Mouse (Mus musculus): ENCODE data around the gene Mrpl1. TPM values are rescaled to one million over a fixed set of nuclear protein-coding genes. Genes with fewer than 3 reads are reported as not detected.

Mrpl1 gene
- polyA plus RNA-seq, 1 experiment from 2014 or later = 19.6 TPM

- Histone ChIP-seq H3K4me3 (no peak overlapping the region), H3K4me2 (peak overlapping the region; percentile 35; the same call in 1 of the 2 replicates), H3K4me1 (no peaks in the 10 kb centered on the region), H3K27me3 (no peaks in the 10 kb centered on the region), H3K9ac (no peak overlapping the region), H3K36me3 (no peaks in the 10 kb centered on the region), H3K9me3 (no peaks in the 10 kb centered on the region), H3K27ac (no peak overlapping the region)
- no peak for ATAC-seq (ENCODE audit: borderline replicate concordance, extremely low read depth, low FRiP score, low TSS enrichment)
- WGBS = 46% methylated on average over 11 of the region's 11 CpGs
These were observed 32.4 kb upstream of the Mrpl1 start for GRCm38 (mm10) chr5:96176879-96177358.

GRCm38 (mm10) chr5:96183211-96183610 is 26.1 kb upstream of the Mrpl1 start:
- Histone ChIP-seq H3K9me3 (no peaks in the 10 kb centered on the region), H3K27ac (no peak overlapping the region), H3K4me2 (no peak overlapping the region), H3K27me3 (no peaks in the 10 kb centered on the region), H3K36me3 (no peaks in the 10 kb centered on the region), H3K9ac (no peak overlapping the region), H3K4me3 (no peak overlapping the region), H3K4me1 (no peaks in the 10 kb centered on the region)
- ATAC-seq (ENCODE audit: borderline replicate concordance, extremely low read depth, low FRiP score, low TSS enrichment) = no peak
- 76% methylated on average over 2 of the region's 2 CpGs for WGBS

DNA sequence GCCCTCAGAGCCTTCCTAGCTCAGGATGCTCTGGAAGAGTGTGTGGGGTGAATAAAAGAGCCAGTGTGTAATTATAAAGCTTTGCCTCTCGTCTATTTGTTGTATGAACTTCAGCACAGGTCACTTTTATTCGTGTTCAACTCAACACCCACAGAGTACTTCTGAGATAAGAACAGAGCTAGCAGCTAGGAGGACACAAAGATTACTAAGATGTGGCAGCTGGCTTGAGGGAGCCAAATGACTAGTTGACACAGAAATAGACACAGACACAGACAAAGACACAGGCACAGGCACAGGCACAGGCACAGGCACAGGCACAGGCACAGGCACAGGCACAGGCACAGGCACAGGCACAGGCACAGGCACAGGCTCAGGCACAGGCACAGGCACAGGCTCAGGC is 25.3 kb upstream of the Mrpl1 start:
- Histone ChIP-seq H3K27me3 (no peaks in the 10 kb centered on the region), H3K4me2 (no peak overlapping the region), H3K4me1 (no peaks in the 10 kb centered on the region), H3K36me3 (no peaks in the 10 kb centered on the region), H3K4me3 (no peak overlapping the region), H3K9me3 (no peaks in the 10 kb centered on the region), H3K9ac (no peak overlapping the region), H3K27ac (no peak overlapping the region)
- ATAC-seq (ENCODE audit: borderline replicate concordance, extremely low read depth, low FRiP score, low TSS enrichment) = no peak
- 32% methylated on average over 2 of the region's 2 CpGs for whole genome bisulfite sequencing

DNA sequence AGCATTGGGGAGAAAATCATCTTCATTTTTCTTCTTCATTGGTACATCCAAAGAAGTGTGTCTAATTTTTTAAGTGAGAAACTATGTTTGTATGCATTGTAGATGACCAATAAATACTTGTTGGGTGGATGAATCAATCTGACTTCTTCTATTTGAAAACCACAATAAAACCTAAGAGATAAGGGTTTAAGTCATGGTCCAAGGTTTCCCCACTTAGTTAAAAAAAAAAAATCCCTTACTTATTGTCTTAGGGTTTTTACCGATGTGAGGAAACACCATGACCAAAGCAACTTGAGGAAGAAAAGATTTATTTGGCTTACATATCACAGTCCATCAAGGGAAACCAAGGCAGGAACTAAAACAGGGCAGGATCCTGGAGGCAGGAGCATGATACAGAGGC is 19.5 kb upstream of the Mrpl1 start:
- H3K27me3 ChIP-seq = no peaks in the 10 kb centered on the region
- no peak for ATAC-seq (ENCODE audit: borderline replicate concordance, extremely low read depth, low FRiP score, low TSS enrichment)
- H3K9me3 ChIP-seq = no peaks in the 10 kb centered on the region
- H3K27ac ChIP-seq = no peak overlapping the region
- no peak overlapping the region for H3K4me3 ChIP-seq
- 89% methylated on average over 1 of the region's 1 CpGs for WGBS
- no peaks in the 10 kb centered on the region for H3K4me1 ChIP-seq
- no peaks in the 10 kb centered on the region for H3K36me3 ChIP-seq
- no peak overlapping the region for H3K4me2 ChIP-seq
- H3K9ac ChIP-seq = no peak overlapping the region

DNA sequence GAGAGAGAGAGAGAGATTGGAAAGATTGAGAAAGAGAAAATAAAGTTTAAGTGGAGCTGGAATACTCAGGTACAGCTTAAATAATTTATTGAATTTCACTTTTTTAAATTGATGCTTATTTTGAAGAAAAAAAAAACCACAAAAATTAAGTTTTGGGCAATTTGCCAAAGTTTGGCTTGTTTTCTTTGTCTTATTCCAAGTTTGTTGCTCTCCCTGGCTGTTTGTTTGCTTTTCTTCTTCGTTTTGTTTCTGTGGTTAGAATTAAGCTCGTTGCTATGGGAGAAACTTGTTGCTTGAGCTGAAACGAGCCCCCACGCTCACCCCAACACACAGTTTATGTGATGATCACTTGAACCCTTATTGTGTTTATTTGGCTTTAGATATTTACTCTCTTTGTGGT is 18.0 kb upstream of the Mrpl1 start:
- H3K9ac ChIP-seq = no peak overlapping the region
- H3K27ac ChIP-seq = no peak overlapping the region
- ATAC-seq (ENCODE audit: borderline replicate concordance, extremely low read depth, low FRiP score, low TSS enrichment) = no peak
- H3K36me3 ChIP-seq = no peaks in the 10 kb centered on the region
- H3K4me1 ChIP-seq = no peaks in the 10 kb centered on the region
- H3K27me3 ChIP-seq = no peaks in the 10 kb centered on the region
- WGBS = 33% methylated on average over 4 of the region's 4 CpGs
- H3K9me3 ChIP-seq = no peaks in the 10 kb centered on the region
- H3K4me2 ChIP-seq = no peak overlapping the region
- no peak overlapping the region for H3K4me3 ChIP-seq

GRCm38 (mm10) chr5:96196547-96197052 is 12.7 kb upstream of the Mrpl1 start:
- Histone ChIP-seq H3K27me3 (no peaks in the 10 kb centered on the region), H3K4me1 (no peaks in the 10 kb centered on the region), H3K9ac (no peak overlapping the region), H3K4me3 (no peak overlapping the region), H3K36me3 (no peaks in the 10 kb centered on the region), H3K4me2 (no peak overlapping the region), H3K27ac (no peak overlapping the region), H3K9me3 (no peaks in the 10 kb centered on the region)
- 46% methylated on average over 2 of the region's 2 CpGs for WGBS
- ATAC-seq (ENCODE audit: borderline replicate concordance, extremely low read depth, low FRiP score, low TSS enrichment) = no peak

DNA sequence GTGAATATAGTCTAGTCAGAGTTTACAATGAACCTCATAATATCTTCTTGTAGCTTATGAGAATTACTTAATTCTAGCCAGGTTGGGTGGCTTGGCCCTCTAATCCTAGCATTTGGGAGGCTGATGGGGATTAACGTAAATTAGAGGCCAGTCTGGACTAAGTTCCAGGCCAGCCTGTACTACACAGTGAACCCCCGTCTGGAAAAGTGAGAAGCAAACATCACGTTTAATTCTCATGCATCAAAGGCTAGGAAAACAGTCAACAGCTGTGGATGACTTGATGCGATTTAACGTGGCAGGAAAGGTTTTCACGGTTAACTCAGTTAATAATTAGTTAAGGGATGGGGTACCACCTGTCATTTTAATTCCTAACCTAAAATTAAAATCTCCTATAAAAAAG is 11.0 kb upstream of the Mrpl1 start:
- no peaks in the 10 kb centered on the region for H3K27me3 ChIP-seq
- no peak overlapping the region for H3K4me2 ChIP-seq
- no peak for ATAC-seq (ENCODE audit: borderline replicate concordance, extremely low read depth, low FRiP score, low TSS enrichment)
- 66% methylated on average over 6 of the region's 6 CpGs for WGBS
- no peaks in the 10 kb centered on the region for H3K9me3 ChIP-seq
- no peak overlapping the region for H3K9ac ChIP-seq
- H3K4me1 ChIP-seq = no peaks in the 10 kb centered on the region
- H3K27ac ChIP-seq = no peak overlapping the region
- no peaks in the 10 kb centered on the region for H3K36me3 ChIP-seq
- H3K4me3 ChIP-seq = no peak overlapping the region

DNA sequence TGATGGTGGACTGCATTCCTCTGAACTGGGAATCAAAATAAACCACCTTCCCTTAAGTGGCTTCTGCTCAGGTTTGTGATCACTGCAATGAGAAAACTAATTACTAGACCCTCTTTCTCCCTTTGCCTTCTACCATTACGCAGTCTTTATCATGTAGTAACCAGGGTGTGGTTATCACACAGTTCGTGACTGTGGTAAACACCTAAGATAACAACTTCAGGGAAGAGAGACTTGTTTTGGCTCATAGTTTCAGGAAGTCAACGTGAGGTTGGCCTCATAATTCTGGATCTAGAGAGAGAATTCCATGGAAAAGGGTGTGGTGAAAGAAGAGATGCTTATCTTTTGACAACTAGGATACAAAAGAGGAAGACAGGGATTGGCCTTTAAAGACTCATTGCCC is 9.0 kb upstream of the Mrpl1 start:
- WGBS = 64% methylated on average over 3 of the region's 3 CpGs

GRCm38 (mm10) chr5:96201462-96202154 is 7.7 kb upstream of the Mrpl1 start:
- H3K9me3 ChIP-seq = no peaks in the 10 kb centered on the region
- no peaks in the 10 kb centered on the region for H3K27me3 ChIP-seq
- ATAC-seq (ENCODE audit: borderline replicate concordance, extremely low read depth, low FRiP score, low TSS enrichment) = no peak
- H3K36me3 ChIP-seq = no peaks in the 10 kb centered on the region
- no peak overlapping the region for H3K4me2 ChIP-seq
- H3K4me1 ChIP-seq = peaks cover 6% of the 10 kb centered on the region; the same call in 1 of the 2 replicates
- WGBS = 56% methylated on average over 10 of the region's 10 CpGs
- no peak overlapping the region for H3K4me3 ChIP-seq
- H3K27ac ChIP-seq = no peak overlapping the region
- no peak overlapping the region for H3K9ac ChIP-seq

More for the DNA sequence above, 9.0 kb upstream of the Mrpl1 start:
- Histone ChIP-seq H3K9me3 (no peaks in the 10 kb centered on the region), H3K27ac (no peak overlapping the region), H3K27me3 (no peaks in the 10 kb centered on the region), H3K9ac (no peak overlapping the region), H3K4me2 (no peak overlapping the region), H3K36me3 (no peaks in the 10 kb centered on the region), H3K4me1 (no peaks in the 10 kb centered on the region), H3K4me3 (no peak overlapping the region)
- ATAC-seq (ENCODE audit: borderline replicate concordance, extremely low read depth, low FRiP score, low TSS enrichment) = no peak

- Histone ChIP-seq H3K4me3 (no peak overlapping the region), H3K36me3 (no peaks in the 10 kb centered on the region), H3K27ac (peak overlapping the region; percentile 64), H3K4me1 (peaks cover 29% of the 10 kb centered on the region), H3K9me3 (no peaks in the 10 kb centered on the region), H3K4me2 (no peak overlapping the region), H3K9ac (no peak overlapping the region), H3K27me3 (no peaks in the 10 kb centered on the region)
- WGBS = 12% methylated on average over 2 of the region's 2 CpGs
- peak; percentile 25; the same call in 1 of the 2 replicates for ATAC-seq (ENCODE audit: borderline replicate concordance, extremely low read depth, low FRiP score, low TSS enrichment)
These were observed 2.4 kb upstream of the Mrpl1 start for GRCm38 (mm10) chr5:96206897-96207296.

GRCm38 (mm10) chr5:96207531-96207930 is 1.8 kb upstream of the Mrpl1 start:
- no peaks in the 10 kb centered on the region for H3K36me3 ChIP-seq
- no peak for ATAC-seq (ENCODE audit: borderline replicate concordance, extremely low read depth, low FRiP score, low TSS enrichment)
- peaks cover 29% of the 10 kb centered on the region for H3K4me1 ChIP-seq
- no peaks in the 10 kb centered on the region for H3K27me3 ChIP-seq
- H3K27ac ChIP-seq = 0 out of 2 replicates have a peak overlapping the region, but pooled peaks have one; percentile 7
- H3K9ac ChIP-seq = no peak overlapping the region
- no peaks in the 10 kb centered on the region for H3K9me3 ChIP-seq
- H3K4me3 ChIP-seq = no peak overlapping the region
- no peak overlapping the region for H3K4me2 ChIP-seq
- WGBS = 87% methylated on average over 2 of the region's 2 CpGs

DNA sequence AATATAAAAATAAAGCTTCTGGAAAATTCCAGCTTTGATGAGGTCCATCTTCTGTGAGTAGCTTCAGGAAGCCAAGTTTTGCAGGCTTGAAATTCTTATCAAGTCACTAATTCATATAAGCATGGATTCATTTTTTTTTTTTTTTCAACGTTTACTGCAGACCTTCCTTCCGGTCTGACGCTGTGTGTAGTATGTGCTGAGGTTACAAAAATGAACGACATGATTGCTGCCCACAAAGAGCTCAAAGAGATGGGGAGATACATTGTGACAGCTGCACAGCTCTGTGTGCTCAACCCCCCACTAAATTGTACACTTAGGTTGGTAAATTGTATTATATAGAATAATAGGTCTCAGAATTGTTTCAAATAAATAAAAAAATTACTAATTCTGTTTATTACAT is 750 bp upstream of the Mrpl1 start:
- Histone ChIP-seq H3K4me2 (peak overlapping the region; percentile 65), H3K27ac (peak overlapping the region; percentile 87; the same call in 1 of the 2 replicates), H3K9ac (no peak overlapping the region), H3K36me3 (no peaks in the 10 kb centered on the region), H3K4me1 (peaks cover 29% of the 10 kb centered on the region), H3K9me3 (no peaks in the 10 kb centered on the region), H3K27me3 (no peaks in the 10 kb centered on the region), H3K4me3 (no peak overlapping the region)
- no peak for ATAC-seq (ENCODE audit: borderline replicate concordance, extremely low read depth, low FRiP score, low TSS enrichment)
- 29% methylated on average over 4 of the region's 4 CpGs for WGBS

All from lung, embryonic 15.5 days (tissue).